Mouse (Mus musculus): Measurements from ENCODE around the gene Tmem151b.
A peak's percentile ranks its signal among the peaks of the same experiment; 100 is the strongest.

Gene Tmem151b

DNA sequence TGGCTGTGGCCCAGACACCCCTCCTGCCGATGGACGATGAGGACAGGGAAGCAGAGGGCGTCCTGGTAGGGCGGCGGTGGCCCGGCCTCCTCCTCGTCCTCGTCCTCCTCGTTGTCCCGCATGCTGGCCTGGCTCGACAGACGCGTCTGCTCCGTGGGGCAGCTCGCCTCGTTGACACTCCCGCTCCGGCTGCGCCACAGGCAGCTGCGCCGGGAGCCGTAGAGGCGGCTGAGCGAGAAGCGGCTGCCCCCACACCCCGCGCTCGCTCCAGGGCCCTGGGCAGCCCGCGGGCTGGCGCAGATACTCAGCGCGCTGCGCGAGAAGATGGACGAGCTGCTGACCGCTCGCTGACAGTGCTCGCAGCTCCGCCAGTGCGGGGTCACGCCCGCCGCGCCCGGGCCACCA is 4.6 kb downstream of the Tmem151b start:
- DNase-seq, result peak in 1 of 2 experiments; percentile 39

DNA sequence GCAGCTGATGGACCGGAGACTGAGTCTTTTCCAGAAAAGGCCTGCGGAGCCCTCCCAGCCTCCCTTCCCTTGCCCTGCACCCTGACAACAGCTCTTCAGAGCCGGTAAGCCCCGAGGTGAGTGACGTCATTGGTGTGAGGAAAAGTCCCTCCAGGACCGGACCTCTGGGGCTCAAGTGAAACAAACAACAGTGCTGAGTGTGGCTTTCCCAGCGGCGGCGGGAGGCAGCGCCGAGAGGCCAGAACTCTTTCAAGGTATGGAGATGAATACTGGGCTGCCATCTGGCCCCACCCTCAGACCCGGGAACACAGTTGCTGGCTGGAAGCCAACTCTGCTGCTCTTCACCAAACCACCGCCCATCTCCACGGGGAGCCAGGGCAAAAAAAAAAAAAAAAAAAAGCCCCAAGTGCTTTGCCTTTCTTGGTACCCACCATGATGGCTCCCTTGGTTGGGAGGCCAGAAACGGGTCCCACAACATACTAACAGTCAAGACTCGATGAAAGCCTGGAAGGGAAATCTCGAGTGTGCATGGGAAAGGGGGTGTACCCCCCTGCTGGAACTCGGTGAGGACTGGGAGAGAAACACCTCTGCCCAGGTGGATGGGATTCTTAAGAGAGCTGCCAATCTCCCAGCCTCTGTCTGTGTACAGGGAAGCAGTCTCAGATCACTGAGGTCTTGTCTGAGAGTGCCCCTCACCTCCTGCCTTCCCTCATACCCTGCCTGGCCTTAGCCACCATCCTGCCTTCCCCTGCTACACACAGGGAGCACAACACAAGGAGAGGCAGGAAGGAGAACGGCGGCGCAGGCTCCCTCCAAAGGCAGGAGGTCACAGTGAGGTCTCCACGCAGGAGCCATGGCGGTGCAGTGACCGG is 5.2 kb downstream of the Tmem151b start:
- DNase-seq, result no peak

DNA sequence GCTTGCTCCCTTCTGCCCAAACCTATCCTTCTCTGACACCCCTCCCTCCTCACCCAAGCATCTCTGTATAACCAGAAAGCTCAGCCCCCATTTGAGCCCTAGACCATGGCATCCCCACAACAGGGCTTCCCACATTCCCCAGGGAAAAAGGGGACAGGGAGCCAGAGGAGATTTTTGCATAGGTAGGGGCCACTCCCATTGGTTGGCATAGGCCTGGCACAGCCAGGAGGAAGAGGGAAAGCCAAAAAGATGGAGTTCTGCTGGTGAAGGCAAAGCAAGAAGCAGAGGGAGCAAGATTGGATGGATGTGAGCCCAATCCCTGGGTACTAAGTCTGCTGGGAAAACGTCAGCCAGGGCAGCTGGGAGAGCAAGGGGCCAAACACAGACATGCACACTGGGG is 6.4 kb downstream of the Tmem151b start:
- DNase-seq, result no peak

GRCm38 (mm10) chr17:45542705-45543104 is 6.8 kb downstream of the Tmem151b start:
- no peak for DNase-seq

GRCm38 (mm10) chr17:45542129-45542528 is 7.3 kb downstream of the Tmem151b start:
- no peak for DNase-seq

GRCm38 (mm10) chr17:45539664-45540063 is 9.8 kb downstream of the Tmem151b start:
- no peak for DNase-seq

GRCm38 (mm10) chr17:45538394-45538793 is 11.1 kb downstream of the Tmem151b start:
- DNase-seq, result no peak

GRCm38 (mm10) chr17:45536264-45536663 is 13.2 kb downstream of the Tmem151b start:
- DNase-seq, result peak; percentile 76 to 80

- no peak for DNase-seq
These were observed 16.6 kb downstream of the Tmem151b start for GRCm38 (mm10) chr17:45532896-45533295.

DNA sequence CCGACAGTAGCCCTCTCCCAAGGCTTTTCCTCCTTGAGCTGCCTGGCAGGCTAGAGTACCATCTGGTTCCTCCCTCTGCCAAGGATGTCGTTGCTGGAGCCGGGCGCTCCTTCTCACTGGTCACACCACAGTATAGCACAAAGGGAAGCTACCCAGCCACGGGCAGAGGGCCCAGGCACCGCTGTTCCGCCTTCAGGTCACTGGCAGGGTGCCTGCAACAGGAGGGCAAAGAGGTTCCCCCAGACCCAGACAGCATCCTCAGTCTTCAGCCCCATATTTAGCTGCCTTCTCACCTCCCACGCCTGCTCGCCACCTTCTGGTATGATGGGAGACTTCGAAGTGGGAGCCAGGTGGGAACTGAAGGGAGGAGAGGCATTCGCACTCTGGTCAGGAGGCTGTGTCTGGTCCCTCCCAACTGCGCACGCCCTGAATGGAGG is 19.1 kb downstream of the Tmem151b start:
- no peak for DNase-seq

DNA sequence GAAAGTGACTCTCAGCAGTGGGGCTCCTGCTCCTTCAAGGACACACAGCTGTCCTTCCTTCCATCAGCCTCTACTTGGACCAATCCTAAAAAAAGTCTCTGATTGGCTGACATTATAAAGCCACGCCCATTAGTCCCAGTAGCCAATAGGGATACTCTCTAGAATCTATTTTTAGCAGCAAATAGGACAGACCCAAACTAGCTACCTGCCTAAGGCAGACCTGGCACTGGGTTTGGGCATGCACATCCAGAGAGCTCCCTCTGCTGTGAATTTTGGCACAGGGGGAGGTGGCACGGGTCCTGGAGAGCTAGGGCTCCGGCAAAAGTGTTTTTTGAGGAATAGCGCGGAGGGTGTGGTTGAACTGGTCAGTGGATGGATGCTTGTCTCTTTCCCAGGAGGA is 22.9 kb downstream of the Tmem151b start:
- DNase-seq, result no peak

DNA sequence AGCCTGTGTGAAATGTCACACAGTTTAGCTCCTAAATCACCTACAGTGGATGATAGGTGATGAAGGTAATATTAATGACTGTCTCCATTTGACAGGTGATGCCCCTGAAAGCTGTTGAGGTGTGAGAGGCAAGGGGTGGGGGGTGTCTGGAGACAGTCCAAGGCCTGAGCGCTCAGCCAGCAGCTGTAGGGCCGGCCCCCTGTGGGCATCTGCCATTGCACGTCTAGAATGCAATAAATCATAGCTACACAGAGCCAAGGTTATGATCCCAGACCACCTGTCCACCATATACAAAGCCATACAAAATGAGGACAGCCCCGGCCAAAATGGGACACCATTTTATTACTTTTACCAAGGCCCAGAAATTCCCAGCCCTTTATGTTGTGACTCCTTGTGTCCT is 24.5 kb downstream of the Tmem151b start:
- no peak for DNase-seq

DNA sequence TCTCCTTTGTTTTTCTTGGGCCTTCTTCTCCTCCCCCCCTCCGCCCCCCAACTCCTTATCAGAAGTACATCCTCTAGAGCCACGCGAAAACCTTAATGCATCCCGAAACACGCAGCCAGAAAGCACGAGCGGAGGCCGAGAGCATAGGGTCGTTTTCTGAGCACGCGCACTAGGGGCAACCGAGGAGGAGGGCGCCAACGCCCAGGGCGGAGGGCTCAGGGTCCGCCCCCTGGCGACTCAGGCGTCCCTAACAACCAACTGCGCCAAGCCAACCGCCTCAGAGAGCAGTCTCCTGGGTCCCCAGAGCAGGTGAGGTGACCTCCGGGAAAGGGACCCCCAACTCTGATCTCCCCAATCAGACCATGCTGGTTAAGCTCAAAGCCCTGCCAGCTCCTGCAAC is 26.2 kb downstream of the Tmem151b start, which contains the start of gene Tcte1:
Gene Tcte1 (plus strand): TSS at position 172 of the 400 bp plus-strand sequence.
- peak; percentile 73 to 77 for DNase-seq

- DNase-seq, result no peak
These were observed 29.3 kb downstream of the Tmem151b start for GRCm38 (mm10) chr17:45520136-45520535.

- DNase-seq, result no peak
These were observed 30.6 kb downstream of the Tmem151b start for GRCm38 (mm10) chr17:45518766-45519475.

DNA sequence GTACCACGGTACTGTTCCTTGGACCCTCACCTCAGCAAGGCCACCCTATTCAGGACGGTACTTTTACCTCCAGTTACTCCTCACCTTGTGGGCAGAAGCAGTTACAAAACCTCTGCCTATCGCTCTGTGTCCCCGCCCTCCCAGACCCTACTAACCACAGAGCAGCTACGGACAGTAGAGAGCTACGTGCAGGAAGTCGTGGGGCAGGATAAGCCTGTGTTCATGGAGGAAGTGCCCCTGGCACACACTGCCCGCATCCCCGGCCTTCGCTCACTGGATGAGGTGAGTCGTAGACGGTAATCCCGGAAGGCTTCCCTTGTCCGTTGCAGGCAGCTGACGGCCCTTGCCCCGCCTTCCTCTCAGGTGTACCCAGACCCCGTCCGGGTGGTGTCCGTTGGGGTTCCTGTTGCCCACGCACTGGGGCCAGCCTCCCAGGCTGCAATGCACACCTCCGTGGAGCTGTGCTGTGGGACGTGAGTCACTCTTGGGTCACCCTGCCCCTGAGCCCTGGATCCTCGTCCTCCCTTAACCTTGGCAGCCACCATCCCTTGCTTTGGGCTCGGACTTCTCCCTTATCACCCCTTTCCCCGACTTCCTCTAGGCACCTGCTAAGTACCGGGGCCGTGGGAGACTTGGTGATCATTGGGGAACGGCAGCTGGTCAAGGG is 31.8 kb downstream of the Tmem151b start:
- DNase-seq, result no peak

GRCm38 (mm10) chr17:45517135-45517534 is 32.3 kb downstream of the Tmem151b start:
- DNase-seq, result no peak

DNA sequence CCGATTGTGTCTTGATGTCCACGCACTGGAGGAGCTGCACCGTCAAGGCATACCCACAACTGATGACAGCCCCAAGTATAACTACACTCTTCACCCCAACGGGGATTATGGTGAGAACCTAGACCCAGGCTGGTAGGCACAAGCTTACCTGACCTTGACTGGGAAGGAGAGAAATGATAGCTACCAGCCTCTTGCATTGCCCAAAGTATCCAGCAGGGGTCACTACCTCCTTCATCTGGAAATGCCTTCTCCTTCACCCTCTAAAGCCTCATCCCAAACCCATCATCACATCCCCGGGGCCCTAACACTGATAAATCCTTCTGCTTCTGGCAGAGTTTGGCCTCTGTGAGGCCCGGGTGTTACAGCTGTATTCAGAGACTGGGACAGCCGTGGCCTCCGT is 33.0 kb downstream of the Tmem151b start:
- DNase-seq, result peak; percentile 86 to 87

GRCm38 (mm10) chr17:45515806-45516205 is 33.7 kb downstream of the Tmem151b start:
- no peak for DNase-seq

GRCm38 (mm10) chr17:45515204-45515726 is 34.2 kb downstream of the Tmem151b start:
- no peak for DNase-seq

- no peak for DNase-seq
These were observed 37.7 kb downstream of the Tmem151b start for GRCm38 (mm10) chr17:45511757-45512156.

GRCm38 (mm10) chr17:45510871-45511270 is 38.6 kb downstream of the Tmem151b start:
- no peak for DNase-seq

GRCm38 (mm10) chr17:45506700-45507189 is 42.7 kb downstream of the Tmem151b start, which contains the start of gene Aars2:
Gene Aars2 (plus strand): TSS chr17:45506841.
- peak; percentile 98 to 99 for DNase-seq
